Mouse (Mus musculus): ENCODE measurements around the gene Naa25. TPM values are rescaled to one million over a fixed set of nuclear protein-coding genes. Genes with fewer than 3 reads are reported as not detected.

Gene Naa25
- polyA plus RNA-seq, 1 experiment from 2014 or later, result 44.5 TPM

Other genes starting within 250 kb of the Naa25 start
- gene Ptpn11, start 206.5 kb upstream of the Naa25 start, polyA plus RNA-seq (2015; fragmentation: Nextera tagmentation; extraction: Ambion mirVana), result 19.9 and 20.9 TPM in 2 replicates
- gene Rpl6, start 193.5 kb upstream of the Naa25 start, polyA plus RNA-seq (2015; fragmentation: Nextera tagmentation; extraction: Ambion mirVana), result 639 and 659 TPM in 2 replicates
- 4.3 and 5.2 TPM in 2 replicates for gene Hectd4, start 177.7 kb upstream of the Naa25 start, polyA plus RNA-seq (2015; fragmentation: Nextera tagmentation; extraction: Ambion mirVana)
- gene Trafd1, start 12.3 kb upstream of the Naa25 start, polyA plus RNA-seq (2015; fragmentation: Nextera tagmentation; extraction: Ambion mirVana), result 51.2 and 55.6 TPM in 2 replicates
- 6.7 and 8.5 TPM in 2 replicates for gene Tmem116, start 54.0 kb downstream of the Naa25 start, polyA plus RNA-seq (2015; fragmentation: Nextera tagmentation; extraction: Ambion mirVana)
- gene Erp29, start 54.6 kb downstream of the Naa25 start, polyA plus RNA-seq (2015; fragmentation: Nextera tagmentation; extraction: Ambion mirVana), result 165 and 174 TPM in 2 replicates
- 0.08 and 0.22 TPM in 2 replicates for gene Adam1b, start 105.5 kb downstream of the Naa25 start, polyA plus RNA-seq (2015; fragmentation: Nextera tagmentation; extraction: Ambion mirVana)
- gene Adam1a, start 147.5 kb downstream of the Naa25 start, polyA plus RNA-seq (2015; fragmentation: Nextera tagmentation; extraction: Ambion mirVana), result 1.4 and 1.9 TPM in 2 replicates
- not detected in 2 replicates for gene Gm42878, start 147.5 kb downstream of the Naa25 start, polyA plus RNA-seq (2015; fragmentation: Nextera tagmentation; extraction: Ambion mirVana)
- 42.8 and 48.0 TPM in 2 replicates for gene Mapkapk5, start 148.0 kb downstream of the Naa25 start, polyA plus RNA-seq (2015; fragmentation: Nextera tagmentation; extraction: Ambion mirVana)
- gene Aldh2, start 195.9 kb downstream of the Naa25 start, polyA plus RNA-seq (2015; fragmentation: Nextera tagmentation; extraction: Ambion mirVana), result 197 and 222 TPM in 2 replicates
- gene Acad12, start 221.0 kb downstream of the Naa25 start, polyA plus RNA-seq (2015; fragmentation: Nextera tagmentation; extraction: Ambion mirVana), result 2.8 and 3.0 TPM in 2 replicates

Data from kidney, embryonic 15.5 days (tissue).